Mouse (Mus musculus) neutrophil, adult 59 days (primary cell): ENCODE measurements around the gene Dag1. TPM values are rescaled to one million over a fixed set of nuclear protein-coding genes. Genes with fewer than 3 reads are reported as not detected.

Experiments used
- total RNA-seq, 2 experiments: library from RNA; stranded (reverse); gene quantifications; 1 replicate in 1 of 2; 2 replicates in 1 of 2; pipeline ENCODE4 v1.2.4; 2023

Gene Dag1
- 1 to 10 TPM; 5.1 to 7.2 TPM for total RNA-seq

DNA sequence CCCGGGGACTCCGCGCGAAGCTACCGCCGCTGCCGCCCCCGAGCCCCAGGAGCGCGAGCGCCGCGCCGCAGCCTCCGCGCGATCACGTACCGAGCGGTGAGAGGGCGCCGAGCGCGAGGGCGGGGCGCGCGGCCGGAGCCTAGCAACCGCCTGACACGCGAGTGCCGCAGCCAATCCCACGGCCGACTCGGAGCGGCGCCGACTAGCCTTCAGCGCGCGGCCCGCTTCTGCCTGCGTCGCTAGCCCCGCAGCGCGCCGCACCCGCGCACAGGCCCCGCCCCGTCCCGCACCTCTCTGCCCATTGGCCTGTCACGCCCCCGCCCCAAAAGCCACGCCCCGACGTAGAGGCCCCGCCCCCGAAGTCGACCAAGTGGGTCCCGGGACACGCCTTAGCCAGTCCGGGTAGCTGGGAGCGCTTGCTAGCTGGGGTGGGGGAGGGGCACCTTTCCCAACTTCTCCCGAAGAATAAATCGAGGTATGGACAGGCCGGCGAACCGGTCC, at the start of gene Dag1:
Gene Dag1 (minus strand): TSS at position 269 of the 501 bp plus-strand sequence.

DNA sequence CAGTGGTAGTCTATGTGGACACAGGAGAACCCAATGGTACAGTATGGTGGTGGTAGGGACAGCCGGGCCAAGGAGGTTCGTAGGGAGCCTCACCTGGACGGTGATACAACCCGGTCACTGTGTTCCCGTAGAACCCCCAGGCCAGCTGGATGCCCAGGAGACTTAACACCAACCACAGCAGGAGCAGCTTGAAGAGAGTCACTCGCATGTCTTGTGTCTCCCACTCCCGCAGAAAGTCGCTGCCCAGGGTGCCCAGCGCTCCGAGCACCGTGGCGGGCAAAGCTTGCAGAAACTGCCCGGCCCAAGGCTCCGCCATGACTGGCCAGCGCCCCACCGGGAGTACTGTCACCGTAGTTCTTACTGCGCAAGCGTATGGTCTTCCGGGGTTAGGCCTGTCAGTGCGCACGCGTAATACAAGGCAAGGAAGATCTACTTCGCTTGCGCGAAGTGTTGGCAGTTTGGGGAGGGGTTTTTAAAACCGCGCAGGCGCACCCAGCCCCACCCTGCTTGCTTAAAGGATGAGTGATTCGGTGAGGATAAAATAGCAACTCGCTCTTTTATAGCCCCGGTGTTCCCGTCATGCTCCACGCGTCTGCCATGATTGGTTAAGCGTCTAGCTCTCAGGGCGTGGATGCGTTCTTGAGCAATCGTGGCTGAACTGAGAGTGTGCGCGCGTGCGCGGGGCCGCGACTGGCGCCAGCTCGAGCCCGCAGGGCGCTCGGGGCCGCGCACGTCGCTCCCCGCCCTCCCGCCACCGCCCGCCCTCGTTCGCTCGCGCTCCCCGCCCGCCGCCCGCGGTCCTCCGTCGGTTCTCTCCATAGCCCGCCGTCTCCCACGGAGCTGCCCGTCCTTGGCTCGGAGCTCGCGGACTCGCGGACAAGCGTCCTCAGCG, 42.1 kb upstream of the Dag1 start, which contains the start of the genes Rhoa and Tcta:
Gene Rhoa (plus strand): TSS at position 501 of the 892 bp plus-strand sequence.
Gene Tcta (minus strand): TSS at position 532 of the 892 bp plus-strand sequence.

DNA sequence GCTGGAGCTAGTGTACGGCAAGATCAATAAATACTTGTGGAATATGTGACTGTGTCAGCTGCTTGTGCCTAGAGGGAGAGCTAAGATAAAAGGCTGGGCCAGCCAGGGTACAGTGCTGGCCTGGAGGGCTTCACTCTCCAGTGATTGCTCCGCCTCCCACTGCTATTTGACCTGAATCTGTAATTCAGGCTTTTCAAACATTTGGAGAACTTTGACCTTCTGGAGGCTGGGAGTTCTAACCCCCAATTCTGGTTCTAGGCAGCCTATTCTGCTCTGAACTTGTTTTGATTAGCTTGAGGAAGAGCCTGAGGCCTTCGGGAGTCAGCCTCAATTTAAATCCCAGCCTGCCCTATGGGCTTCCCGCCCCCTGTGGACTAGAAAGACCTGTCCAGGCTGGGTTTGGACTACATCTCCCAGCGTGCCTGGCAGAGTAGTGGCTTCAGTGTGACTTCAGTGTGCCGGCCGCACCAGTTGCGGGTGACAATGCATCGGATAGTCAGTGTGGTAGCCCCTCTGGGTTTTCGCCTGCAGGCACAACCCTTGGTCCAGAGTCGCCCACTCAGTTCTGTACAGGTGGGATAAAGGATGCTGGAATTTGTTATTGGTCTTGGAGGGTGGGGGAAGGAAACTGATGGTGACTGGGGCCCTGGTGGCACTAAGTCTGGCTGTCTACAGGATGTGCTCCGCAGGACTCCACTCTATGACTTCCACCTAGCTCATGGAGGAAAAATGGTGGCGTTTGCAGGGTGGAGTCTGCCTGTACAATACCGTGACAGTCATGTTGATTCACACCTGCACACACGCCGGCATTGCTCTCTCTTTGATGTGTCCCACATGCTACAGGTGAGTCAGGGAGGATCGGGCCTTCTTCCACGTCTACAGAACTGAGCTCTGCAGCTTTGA, 32.9 kb upstream of the Dag1 start, which contains the start of gene Amt:
Gene Amt (plus strand): TSS at position 401 of the 903 bp plus-strand sequence.

DNA sequence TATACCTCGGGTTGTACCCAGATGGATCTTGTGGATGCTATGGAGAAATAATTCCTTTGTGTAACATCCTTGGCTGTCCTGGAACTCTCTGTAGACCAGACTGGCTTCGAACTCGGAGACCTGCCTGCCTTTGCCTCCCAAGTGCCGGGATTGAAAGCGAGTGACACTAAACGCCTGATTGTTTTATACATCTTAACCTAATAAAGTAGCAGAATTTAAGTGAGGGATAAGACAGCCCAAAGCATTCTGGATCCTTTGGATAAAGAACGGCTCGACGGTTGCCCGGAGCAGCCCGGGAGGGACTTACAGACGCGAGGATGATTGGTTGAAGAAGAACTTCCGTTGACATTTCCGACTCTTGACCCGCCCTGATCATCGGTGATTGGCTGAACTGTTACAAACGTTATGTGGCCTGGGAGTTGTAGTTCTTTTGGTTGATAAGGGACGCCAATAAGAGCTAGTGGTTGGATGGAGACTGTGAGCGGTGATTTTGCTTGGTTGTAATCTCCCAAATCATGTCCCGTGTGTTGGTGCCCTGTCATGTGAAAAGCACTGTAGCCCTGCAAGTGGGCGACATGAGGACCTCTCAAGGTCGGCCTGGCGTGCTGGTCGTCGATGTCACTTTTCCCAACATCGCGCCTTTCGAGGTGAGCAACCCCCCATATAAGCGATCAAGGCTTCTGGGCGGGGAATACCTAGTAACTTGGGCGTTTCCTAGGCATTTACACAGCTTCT, 26.4 kb upstream of the Dag1 start, which contains the start of gene Nicn1:
Gene Nicn1 (plus strand): TSS at position 414 of the 735 bp plus-strand sequence.

DNA sequence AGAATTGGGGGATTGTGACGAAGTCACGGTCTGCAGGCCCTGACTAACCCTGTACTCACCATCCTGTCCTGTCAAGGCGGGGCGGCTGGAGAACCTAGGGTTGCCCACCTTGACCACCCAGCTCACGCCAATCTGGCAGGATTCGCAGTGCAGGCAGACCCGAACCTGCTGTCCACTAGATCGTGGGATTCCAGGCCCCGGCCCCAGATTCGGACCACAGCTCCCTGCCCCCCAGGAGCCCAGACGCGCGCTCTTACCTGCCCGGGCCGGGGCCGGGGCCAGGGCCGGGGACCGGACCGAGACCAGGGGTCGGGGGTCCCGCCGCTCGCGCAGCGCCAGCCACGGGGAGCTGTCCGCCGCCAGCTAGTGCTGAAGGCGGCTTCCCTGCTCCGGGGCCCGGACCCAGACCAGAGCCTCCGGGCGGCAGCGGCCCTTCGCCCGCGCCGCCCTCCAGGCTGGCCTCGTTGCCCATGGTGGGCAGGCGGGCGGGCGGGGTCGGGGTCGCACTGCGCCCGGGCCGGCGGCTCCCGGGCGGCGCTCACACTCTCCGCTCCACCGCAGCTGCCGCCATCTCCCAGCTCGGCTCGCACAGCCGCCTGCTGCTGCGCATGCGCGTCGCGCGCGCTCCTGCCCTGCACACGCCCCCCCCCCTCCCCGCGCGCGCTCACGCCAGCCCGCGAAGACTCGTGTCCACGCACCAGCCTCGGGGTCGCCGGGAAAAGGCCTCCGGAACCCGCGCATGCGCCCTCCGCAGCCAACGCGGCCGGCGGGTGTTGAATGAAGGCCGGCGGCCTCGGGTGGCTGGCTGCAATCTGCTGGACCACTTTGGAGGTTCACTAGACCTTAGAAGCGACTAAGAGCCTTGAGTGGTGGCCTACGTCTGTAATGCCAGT, 73.7 kb downstream of the Dag1 start, which contains the start of gene Bsn:
Gene Bsn (minus strand): TSS at position 598 of the 893 bp plus-strand sequence.

Other genes with a start within 250 kb of the Dag1 start
- 10 to 100 TPM; 20.3 to 21.2 TPM for gene Gmppb, start 214.7 kb downstream of the Dag1 start, total RNA-seq
- 1 to 10 TPM; 3.6 to 4.7 TPM for gene Amigo3, start 210.8 kb downstream of the Dag1 start, total RNA-seq
- gene Mst1, start 183.5 kb downstream of the Dag1 start, total RNA-seq, result under 1 TPM in 1 of 2 experiments, not detected in 1; 0.20 TPM
- 10 to 100 TPM; 61.5 to 70.0 TPM for gene Rnf123, start 180.6 kb downstream of the Dag1 start, total RNA-seq
- 10 to 100 TPM; 43.3 to 53.5 TPM for gene Apeh, start 169.4 kb downstream of the Dag1 start, total RNA-seq
- gene Bsn, start 73.6 kb downstream of the Dag1 start, total RNA-seq, result under 1 TPM; 0.68 to 0.82 TPM
- 1 to 10 TPM; 1.0 to 1.2 TPM for gene Nicn1, start 26.5 kb upstream of the Dag1 start, total RNA-seq
- gene Amt, start 32.9 kb upstream of the Dag1 start, total RNA-seq, result not detected
- 100 to 1,000 TPM; 423 to 451 TPM for gene Rhoa, start 42.2 kb upstream of the Dag1 start, total RNA-seq
- gene Tcta, start 42.2 kb upstream of the Dag1 start, total RNA-seq, result 10 to 100 TPM; 11.6 to 14.1 TPM
- 1,000 to 10,000 TPM; 1,293 to 1,411 TPM for gene Gpx1, start 74.9 kb upstream of the Dag1 start, total RNA-seq
- 100 to 1,000 TPM; 136 to 144 TPM for gene Usp4, start 83.9 kb upstream of the Dag1 start, total RNA-seq
- 1 to 10 TPM in 1 of 2 experiments, under 1 TPM in 1; 0.98 to 1.5 TPM for gene 1700102P08Rik, start 128.8 kb upstream of the Dag1 start, total RNA-seq
- under 1 TPM in 1 of 2 experiments, not detected in 1; 0.18 TPM for gene Ccdc36, start 164.5 kb upstream of the Dag1 start, total RNA-seq
- gene BC048562, start 172.5 kb upstream of the Dag1 start, total RNA-seq, result not detected
- 10 to 100 TPM; 13.1 to 17.5 TPM for gene Ccdc71, start 196.6 kb upstream of the Dag1 start, total RNA-seq
- gene Klhdc8b, start 197.6 kb upstream of the Dag1 start, total RNA-seq, result 1 to 10 TPM in 1 of 2 experiments, under 1 TPM in 1; 0.87 to 2.2 TPM
- gene Lamb2, start 215.8 kb upstream of the Dag1 start, total RNA-seq, result 1 to 10 TPM in 1 of 2 experiments, under 1 TPM in 1; 0.29 to 1.7 TPM
- 100 to 1,000 TPM; 192 to 195 TPM for gene Usp19, start 226.6 kb upstream of the Dag1 start, total RNA-seq
- gene Qars, start 243.7 kb upstream of the Dag1 start, total RNA-seq, result 100 to 1,000 TPM; 128 to 134 TPM